Mouse (Mus musculus) liver, embryonic 12.5 days (tissue): ENCODE measurements around the gene Iqca. TPM values are rescaled to one million over a fixed set of nuclear protein-coding genes. Genes with fewer than 3 reads are reported as not detected.

Experiments used
- ATAC-seq: fragments of 200-750 bp; cut with Nextera tagmentation; 2 replicates; pipeline ENCODE4 v1.8.0; 2017; ENCODE audit warnings: moderate number of reproducible peaks, mild to moderate bottlenecking, moderate library complexity
- H3K27ac ChIP-seq: fragments of 300-500 bp; sonication (generic); 2 replicates; pipeline ENCODE4 v1.5.1; 2016; ENCODE audit warnings: mild to moderate bottlenecking
- H3K27me3 ChIP-seq: fragments of 300-500 bp; sonication (generic); replicated peaks from 2 replicates; pipeline ENCODE4 v1.6.1; 2016; ENCODE audit warnings: mild to moderate bottlenecking, moderate library complexity
- H3K36me3 ChIP-seq: fragments of 300-500 bp; sonication (generic); 2 replicates; pipeline ENCODE4 v1.6.1; 2016; ENCODE audit warnings: mild to moderate bottlenecking, moderate library complexity
- H3K4me1 ChIP-seq: fragments of 300-500 bp; sonication (generic); 2 replicates; pipeline ENCODE4 v1.6.1; 2016
- H3K4me2 ChIP-seq: fragments of 300-500 bp; sonication (generic); 2 replicates; pipeline ENCODE4 v1.6.1; 2016; ENCODE audit warnings: mild to moderate bottlenecking, moderate library complexity
- H3K4me3 ChIP-seq: fragments of 300-500 bp; sonication (generic); 2 replicates; pipeline ENCODE4 v1.5.1; 2016; ENCODE audit warnings: mild to moderate bottlenecking, moderate library complexity
- H3K9ac ChIP-seq: fragments of 300-500 bp; sonication (generic); 2 replicates; pipeline ENCODE4 v1.6.1; 2016; ENCODE audit warnings: mild to moderate bottlenecking, moderate library complexity
- H3K9me3 ChIP-seq: fragments of 300-500 bp; sonication (generic); replicated peaks from 2 replicates; pipeline ENCODE4 v1.6.1; 2016; ENCODE audit warnings: mild to moderate bottlenecking, moderate library complexity
- WGBS: fragments of 180-500 bp; shearing (Covaris S2); methylation state at CpG from one replicate; pipeline ENCODE4 v1.1.7; 2016; ENCODE audit not compliant: insufficient replicate concordance; 5-methylcytosine and 5-hydroxymethylcytosine counted together
- polyA plus RNA-seq: library from polyadenylated mRNA; unstranded; fragments of >200 nt; fragmentation: Nextera tagmentation; extraction: Ambion mirVana; gene quantifications from 2 replicates; pipeline ENCODE4 v1.2.1, GENCODE M21; 2016

Gene Iqca
- polyA plus RNA-seq, 1 experiment from 2014 or later = 0.11 TPM

DNA sequence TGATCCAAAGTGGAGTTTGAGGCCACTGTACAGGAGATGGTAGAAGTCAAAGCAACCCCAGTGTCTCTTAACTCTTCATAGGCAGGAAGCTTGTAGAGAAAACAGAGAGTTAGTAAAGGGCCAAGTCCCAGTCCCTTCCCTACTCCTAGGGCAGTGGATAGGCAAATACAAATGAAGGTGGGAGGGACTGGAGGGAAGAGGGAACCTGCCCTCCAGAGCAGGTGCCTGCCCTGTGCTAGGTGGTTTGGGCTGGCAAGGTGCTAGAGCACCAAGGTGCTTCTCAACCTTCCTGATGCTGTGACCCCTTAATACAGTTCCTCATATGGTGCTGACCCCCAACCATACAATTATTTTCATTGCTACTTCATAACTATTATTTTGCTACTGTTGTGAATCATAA lies 24.4 kb upstream of the Iqca start:
- H3K4me1 ChIP-seq = no peaks in the 10 kb centered on the region
- no peak overlapping the region for H3K4me2 ChIP-seq
- H3K9me3 ChIP-seq = no peaks in the 10 kb centered on the region
- H3K36me3 ChIP-seq = no peaks in the 10 kb centered on the region
- ATAC-seq = no peak
- H3K27me3 ChIP-seq = peaks cover 17% of the 10 kb centered on the region; the same call in 1 of the 2 replicates
- no peak overlapping the region for H3K27ac ChIP-seq
- H3K9ac ChIP-seq = no peak overlapping the region
- no peak overlapping the region for H3K4me3 ChIP-seq

DNA sequence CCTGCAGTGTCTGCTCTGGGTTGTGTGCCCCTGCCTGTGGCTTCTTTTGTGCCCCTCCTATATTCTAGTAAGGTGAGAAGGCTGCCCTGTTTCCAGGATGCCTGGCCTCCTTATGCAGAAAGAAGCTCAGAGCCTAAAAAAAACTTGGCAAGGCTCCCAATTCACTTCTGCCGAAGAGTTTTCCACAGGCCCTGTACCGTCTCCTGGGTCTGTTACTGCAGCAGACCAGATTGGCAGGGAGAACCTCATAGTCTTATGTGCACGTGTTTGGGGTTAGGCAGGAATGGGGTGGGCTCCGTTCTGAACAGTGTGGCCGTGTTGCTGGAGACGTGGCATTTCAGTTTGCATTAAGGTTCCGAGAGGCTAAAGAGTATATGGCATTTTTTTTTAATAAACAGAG lies 23.0 kb upstream of the Iqca start:
- no peak overlapping the region for H3K27ac ChIP-seq
- no peaks in the 10 kb centered on the region for H3K4me1 ChIP-seq
- no peaks in the 10 kb centered on the region for H3K9me3 ChIP-seq
- ATAC-seq = no peak
- H3K9ac ChIP-seq = no peak overlapping the region
- H3K36me3 ChIP-seq = no peaks in the 10 kb centered on the region
- H3K27me3 ChIP-seq = peaks cover 17% of the 10 kb centered on the region; the same call in 1 of the 2 replicates
- no peak overlapping the region for H3K4me3 ChIP-seq
- WGBS = 57% methylated on average over 7 of the region's 7 CpGs
- H3K4me2 ChIP-seq = no peak overlapping the region

DNA sequence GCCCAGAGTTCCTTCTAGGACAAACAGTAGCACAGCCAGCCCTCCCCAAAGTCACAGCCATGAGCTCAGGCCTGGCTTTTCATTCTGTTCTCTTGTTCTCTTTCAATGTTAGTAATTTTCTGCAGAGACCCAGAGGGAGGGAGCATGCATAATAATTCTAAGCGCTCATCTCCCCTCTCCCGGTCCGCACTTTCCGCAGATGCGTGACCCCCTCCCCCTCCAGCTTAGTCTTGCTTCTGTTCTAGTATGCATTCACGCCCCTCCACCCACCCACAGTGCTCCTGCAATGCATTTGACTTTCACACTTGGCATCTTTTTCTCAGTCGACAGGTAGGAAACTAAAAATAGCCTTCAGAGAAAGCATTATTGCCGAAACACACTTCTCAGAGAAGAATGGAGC lies 21.1 kb upstream of the Iqca start:
- no peak for ATAC-seq
- Histone ChIP-seq H3K27ac (no peak overlapping the region), H3K27me3 (peaks cover 9% of the 10 kb centered on the region; the same call in 1 of the 2 replicates), H3K4me1 (no peaks in the 10 kb centered on the region), H3K4me3 (no peak overlapping the region), H3K9me3 (no peaks in the 10 kb centered on the region), H3K4me2 (no peak overlapping the region), H3K9ac (no peak overlapping the region), H3K36me3 (no peaks in the 10 kb centered on the region)
- WGBS = 68% methylated on average over 8 of the region's 8 CpGs

DNA sequence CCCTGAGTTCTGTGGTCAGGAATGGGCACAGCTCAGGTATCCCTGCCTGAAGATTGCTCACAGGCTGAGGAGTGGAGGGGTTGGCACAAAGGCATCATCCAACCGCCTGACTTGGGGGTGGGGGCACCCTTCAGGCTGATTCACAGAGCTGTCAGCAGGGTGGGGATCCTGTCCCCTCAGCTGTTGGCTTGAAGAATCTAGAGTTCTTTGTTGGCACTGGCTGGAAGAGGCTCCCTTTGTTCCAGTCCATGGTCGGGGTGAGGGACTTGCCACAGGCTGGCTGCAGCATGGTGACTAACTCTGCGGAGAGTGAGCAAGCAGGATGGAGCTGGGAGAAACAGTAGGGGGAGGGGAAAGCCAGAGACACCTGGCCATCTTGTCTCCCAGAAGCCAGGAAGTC lies 11.1 kb upstream of the Iqca start:
- H3K9me3 ChIP-seq = no peaks in the 10 kb centered on the region
- no peak overlapping the region for H3K27ac ChIP-seq
- H3K4me1 ChIP-seq = no peaks in the 10 kb centered on the region
- no peak overlapping the region for H3K4me3 ChIP-seq
- no peak for ATAC-seq
- 45% methylated on average over 3 of the region's 3 CpGs for WGBS
- no peaks in the 10 kb centered on the region for H3K36me3 ChIP-seq
- H3K27me3 ChIP-seq = 0 out of 2 replicates have a peak, but pooled peaks cover 4% of the 10 kb centered on the region
- H3K4me2 ChIP-seq = no peak overlapping the region
- no peak overlapping the region for H3K9ac ChIP-seq

DNA sequence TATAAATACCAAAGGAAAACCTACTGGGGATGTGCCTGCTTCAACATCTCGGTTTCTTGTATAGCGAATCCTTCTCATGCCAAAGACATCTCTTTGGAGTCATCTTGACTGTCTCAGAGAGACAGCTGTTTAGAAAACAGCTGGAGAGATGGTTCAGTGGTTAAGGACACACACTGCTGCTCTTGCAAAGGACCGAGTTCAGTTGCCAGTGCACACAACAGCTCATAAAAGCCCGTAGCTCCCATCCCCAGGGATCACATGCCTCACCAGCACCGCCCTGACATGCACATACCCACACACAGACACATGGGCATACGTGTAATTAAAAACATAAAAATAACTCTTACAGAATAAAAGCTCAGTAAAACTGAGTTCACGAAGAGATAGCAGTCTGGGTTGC lies 10.0 kb upstream of the Iqca start:
- 71% methylated on average over 7 of the region's 7 CpGs for WGBS
- H3K27ac ChIP-seq = no peak overlapping the region
- no peak for ATAC-seq

DNA sequence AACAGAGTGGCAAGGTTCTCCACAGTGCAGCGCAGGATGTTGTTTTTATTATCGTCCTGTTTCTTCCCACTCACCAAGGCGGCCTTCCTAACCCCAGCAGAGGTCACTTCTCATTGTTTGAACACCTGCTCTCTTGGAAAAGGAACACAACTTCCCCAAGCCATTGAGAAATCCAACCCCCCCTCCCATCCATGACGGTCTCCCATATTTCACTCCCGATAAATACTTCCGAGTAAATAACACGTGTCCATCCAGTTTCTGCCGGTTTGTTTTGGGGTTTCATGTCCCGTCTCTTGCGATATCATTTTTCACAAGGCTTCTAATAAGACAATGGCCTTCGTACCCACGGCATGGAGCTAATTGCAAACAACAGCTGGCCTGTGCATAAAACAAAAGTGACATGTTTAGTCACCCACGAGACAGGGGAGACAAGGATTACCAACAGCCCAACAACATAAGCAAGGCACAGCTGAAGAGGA lies 9.2 kb upstream of the Iqca start:
- no peak overlapping the region for H3K9ac ChIP-seq
- 70% methylated on average over 13 of the region's 13 CpGs for WGBS
- no peaks in the 10 kb centered on the region for H3K9me3 ChIP-seq
- peaks cover 4% of the 10 kb centered on the region; the same call in 1 of the 2 replicates for H3K27me3 ChIP-seq
- H3K4me1 ChIP-seq = no peaks in the 10 kb centered on the region
- H3K4me2 ChIP-seq = no peak overlapping the region
- H3K36me3 ChIP-seq = no peaks in the 10 kb centered on the region
- no peak for ATAC-seq
- H3K4me3 ChIP-seq = no peak overlapping the region
- H3K27ac ChIP-seq = no peak overlapping the region

More for the DNA sequence above, 10.0 kb upstream of the Iqca start:
- Histone ChIP-seq H3K4me2 (no peak overlapping the region), H3K27me3 (0 out of 2 replicates have a peak, but pooled peaks cover 4% of the 10 kb centered on the region), H3K4me3 (no peak overlapping the region), H3K9ac (no peak overlapping the region), H3K36me3 (no peaks in the 10 kb centered on the region), H3K4me1 (no peaks in the 10 kb centered on the region), H3K9me3 (no peaks in the 10 kb centered on the region)

DNA sequence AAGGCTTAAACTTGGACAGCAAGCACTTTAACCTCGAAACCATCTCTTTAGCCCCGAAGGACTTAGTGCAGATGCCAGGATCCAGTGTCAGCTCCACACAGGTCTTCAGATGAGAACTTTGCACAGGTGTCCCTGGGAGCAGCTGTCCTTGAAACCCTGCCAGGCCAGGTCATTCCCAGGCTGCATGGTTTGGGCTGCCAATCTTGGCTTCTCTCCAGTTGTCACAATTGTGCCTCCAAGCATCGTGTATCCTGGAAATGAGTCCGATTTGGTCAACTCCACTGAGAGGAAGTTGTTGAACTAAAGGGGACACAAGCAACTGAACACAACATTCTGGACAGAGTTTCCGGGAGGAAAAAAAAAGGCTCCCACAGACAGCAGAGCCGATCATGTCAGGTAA lies 8.4 kb upstream of the Iqca start:
- Histone ChIP-seq H3K27ac (no peak overlapping the region), H3K4me2 (no peak overlapping the region), H3K9me3 (no peaks in the 10 kb centered on the region), H3K9ac (no peak overlapping the region), H3K36me3 (no peaks in the 10 kb centered on the region), H3K4me3 (no peak overlapping the region), H3K4me1 (no peaks in the 10 kb centered on the region), H3K27me3 (peaks cover 4% of the 10 kb centered on the region; the same call in 1 of the 2 replicates)
- WGBS = 69% methylated on average over 6 of the region's 6 CpGs
- ATAC-seq = no peak

DNA sequence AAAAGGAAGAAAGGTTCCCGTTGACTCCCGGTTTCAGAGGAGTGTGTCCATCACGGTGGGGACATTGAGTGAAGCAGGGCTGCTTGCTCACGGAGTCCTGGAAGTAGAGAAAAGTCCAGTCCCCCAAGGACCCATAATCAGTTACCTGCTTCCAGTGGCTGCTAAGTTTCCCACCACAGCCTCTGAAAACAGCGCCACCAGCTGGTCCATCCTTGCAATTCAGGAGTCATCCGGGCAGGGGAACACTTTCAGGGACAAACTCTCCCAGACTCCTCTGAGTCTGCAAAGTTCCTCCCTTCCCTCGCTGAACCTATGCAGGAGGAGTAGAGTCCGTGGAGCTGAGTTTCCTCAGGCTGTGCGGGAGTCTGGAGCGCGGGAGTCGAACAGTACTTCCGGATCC lies 6.7 kb upstream of the Iqca start:
- H3K27ac ChIP-seq = no peak overlapping the region
- no peaks in the 10 kb centered on the region for H3K9me3 ChIP-seq
- H3K4me3 ChIP-seq = no peak overlapping the region
- H3K27me3 ChIP-seq = no peaks in the 10 kb centered on the region; the same call in 1 of the 2 replicates
- no peak for ATAC-seq
- no peak overlapping the region for H3K4me2 ChIP-seq
- H3K36me3 ChIP-seq = no peaks in the 10 kb centered on the region
- no peaks in the 10 kb centered on the region for H3K4me1 ChIP-seq
- H3K9ac ChIP-seq = no peak overlapping the region
- WGBS = 29% methylated on average over 13 of the region's 13 CpGs

DNA sequence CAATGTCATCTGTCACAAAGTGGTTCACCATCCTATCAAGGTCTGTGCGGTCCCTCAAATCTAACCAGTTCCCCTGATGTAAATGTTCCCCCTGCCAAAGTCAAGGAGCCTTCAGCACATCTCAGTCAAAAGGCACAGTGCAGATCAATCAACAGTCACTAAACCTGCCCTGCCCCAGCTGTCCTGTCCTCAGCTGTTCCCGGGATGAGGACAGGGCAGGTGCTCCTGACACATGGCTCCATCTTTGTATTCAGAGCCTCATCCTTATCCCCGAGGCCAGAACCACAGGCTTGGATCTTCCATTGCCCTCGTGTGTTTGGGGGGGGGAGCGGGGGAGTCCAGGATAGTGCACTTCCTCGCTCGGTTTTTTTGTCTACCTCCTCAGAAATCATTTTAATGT lies 3.4 kb upstream of the Iqca start:
- no peak for ATAC-seq
- H3K4me2 ChIP-seq = no peak overlapping the region
- H3K9ac ChIP-seq = no peak overlapping the region
- peaks cover 27% of the 10 kb centered on the region for H3K27me3 ChIP-seq
- 60% methylated on average over 7 of the region's 7 CpGs for WGBS
- no peaks in the 10 kb centered on the region for H3K4me1 ChIP-seq
- H3K9me3 ChIP-seq = no peaks in the 10 kb centered on the region
- no peak overlapping the region for H3K27ac ChIP-seq
- no peaks in the 10 kb centered on the region for H3K36me3 ChIP-seq
- no peak overlapping the region for H3K4me3 ChIP-seq

DNA sequence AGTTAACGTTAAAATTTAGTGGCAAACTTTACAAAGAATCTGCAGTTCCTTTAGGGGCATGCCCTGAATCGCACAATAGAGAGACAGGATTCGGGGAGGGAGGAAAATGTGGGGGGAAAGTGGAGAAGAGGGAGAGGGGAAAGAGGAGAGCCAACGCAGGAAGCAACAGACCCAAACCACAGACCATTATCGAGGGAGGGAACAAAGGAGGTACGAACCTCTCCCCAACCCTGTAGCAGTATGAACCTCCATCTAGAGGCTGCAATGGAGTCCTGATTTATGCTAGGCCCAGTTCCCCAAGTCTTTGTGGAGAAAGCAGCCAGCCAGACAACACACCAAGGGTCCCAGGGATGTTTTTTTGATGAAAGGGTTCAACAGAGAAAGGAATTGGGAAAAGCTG lies 586 bp upstream of the Iqca start:
- 10% methylated on average over 6 of the region's 6 CpGs for WGBS
- H3K27me3 ChIP-seq = peaks cover 27% of the 10 kb centered on the region
- H3K9me3 ChIP-seq = 0 out of 2 replicates have a peak, but pooled peaks cover 3% of the 10 kb centered on the region
- H3K4me2 ChIP-seq = peak overlapping the region; percentile 36
- no peaks in the 10 kb centered on the region for H3K36me3 ChIP-seq
- H3K27ac ChIP-seq = no peak overlapping the region
- no peak overlapping the region for H3K4me3 ChIP-seq
- no peak for ATAC-seq
- no peak overlapping the region for H3K9ac ChIP-seq
- H3K4me1 ChIP-seq = no peaks in the 10 kb centered on the region

DNA sequence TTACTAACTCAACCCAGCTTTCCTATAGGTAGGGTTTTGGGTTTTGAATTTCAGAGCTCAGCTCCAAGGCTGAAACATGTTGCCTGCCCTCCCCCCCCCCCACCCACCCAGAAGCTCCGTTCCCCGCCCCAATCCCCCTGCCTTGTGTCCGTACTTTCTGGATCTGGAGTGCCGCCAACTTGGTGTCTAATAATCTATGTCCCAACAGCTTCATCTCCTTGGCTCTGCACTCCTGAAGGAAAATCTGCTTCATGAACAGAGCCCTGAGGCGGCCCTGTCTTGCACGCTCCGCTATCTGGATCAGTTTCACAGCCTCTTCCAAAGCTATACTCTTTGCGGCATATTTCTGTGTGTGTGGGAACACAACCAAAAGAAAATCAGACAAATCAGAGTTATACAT lies 13.5 kb downstream of the Iqca start:
- 77% methylated on average over 8 of the region's 8 CpGs for WGBS
- H3K4me1 ChIP-seq = no peaks in the 10 kb centered on the region
- H3K9ac ChIP-seq = no peak overlapping the region
- H3K9me3 ChIP-seq = no peaks in the 10 kb centered on the region
- H3K27ac ChIP-seq = no peak overlapping the region
- 0 out of 2 replicates have a peak, but pooled peaks cover 3% of the 10 kb centered on the region for H3K27me3 ChIP-seq
- no peak overlapping the region for H3K4me2 ChIP-seq
- no peak for ATAC-seq
- no peak overlapping the region for H3K4me3 ChIP-seq
- H3K36me3 ChIP-seq = no peaks in the 10 kb centered on the region

DNA sequence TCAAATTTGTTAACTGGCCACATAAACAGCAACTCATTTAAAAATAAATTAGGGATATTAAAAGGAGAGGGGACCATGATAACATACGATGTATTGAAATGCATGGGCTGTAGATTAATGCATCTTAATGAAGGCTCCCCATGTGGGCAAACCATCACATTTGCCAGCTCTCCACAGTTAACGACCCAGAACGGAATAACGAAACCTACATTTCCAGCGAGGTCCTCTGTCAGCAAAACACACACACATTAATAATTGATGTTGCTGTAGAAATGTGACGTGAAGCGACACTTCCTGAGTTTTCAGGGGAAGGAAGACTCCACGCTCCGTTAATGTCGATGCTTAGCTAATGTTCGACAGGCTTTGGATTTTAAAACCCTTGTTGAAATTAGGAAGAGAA lies 20.8 kb downstream of the Iqca start:
- Histone ChIP-seq H3K4me2 (no peak overlapping the region), H3K27ac (no peak overlapping the region), H3K36me3 (no peaks in the 10 kb centered on the region), H3K4me3 (no peak overlapping the region), H3K9ac (no peak overlapping the region), H3K4me1 (no peaks in the 10 kb centered on the region), H3K27me3 (no peaks in the 10 kb centered on the region), H3K9me3 (no peaks in the 10 kb centered on the region)
- no peak for ATAC-seq
- 74% methylated on average over 11 of the region's 11 CpGs for WGBS

DNA sequence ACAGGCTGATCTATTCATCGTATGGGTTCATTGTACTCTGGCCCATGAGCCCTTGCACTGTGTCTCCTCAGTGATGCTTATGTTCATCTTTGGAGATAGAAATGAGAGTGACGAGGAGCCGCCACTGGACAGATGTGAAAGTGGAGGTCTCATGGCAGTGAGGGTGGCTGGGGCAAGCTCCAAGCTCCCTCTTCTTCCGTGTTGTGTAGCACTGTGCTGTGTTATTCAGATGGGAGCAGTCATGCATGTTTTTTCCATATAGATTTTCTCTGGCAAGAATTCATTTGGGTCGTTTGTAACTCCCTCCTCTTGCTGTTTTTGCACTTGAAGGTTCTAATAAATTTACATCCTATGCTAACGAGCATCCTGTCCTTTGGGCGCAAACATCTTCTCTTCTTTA lies 21.2 kb downstream of the Iqca start:
- no peak overlapping the region for H3K9ac ChIP-seq
- no peak overlapping the region for H3K4me3 ChIP-seq

More for the DNA sequence above, 21.2 kb downstream of the Iqca start:
- no peaks in the 10 kb centered on the region for H3K9me3 ChIP-seq
- WGBS = 65% methylated on average over 7 of the region's 7 CpGs
- H3K4me2 ChIP-seq = no peak overlapping the region
- no peaks in the 10 kb centered on the region for H3K4me1 ChIP-seq
- no peak overlapping the region for H3K27ac ChIP-seq
- no peak for ATAC-seq
- H3K27me3 ChIP-seq = no peaks in the 10 kb centered on the region
- no peaks in the 10 kb centered on the region for H3K36me3 ChIP-seq
